Mouse (Mus musculus): Measurements from ENCODE around the gene Magi2. TPM values are rescaled to one million over a fixed set of nuclear protein-coding genes. Genes with fewer than 3 reads are reported as not detected.
A peak's percentile ranks its signal among the peaks of the same experiment; 100 is the strongest.

Magi2 gene
- polyA plus RNA-seq, 1 experiment from 2014 or later: 15.2 TPM

GRCm38 (mm10) chr5:20018063-20018462, 791.2 kb downstream of the Magi2 start:
- no peak overlapping the region for H3K4me2 ChIP-seq (replicated peaks; ENCODE audit: low read depth, low read length)
- no peaks in the 10 kb centered on the region for H3K36me3 ChIP-seq (ENCODE audit: insufficient read depth, low read length)
- H3K27ac ChIP-seq (ENCODE audit: low read length): no peak overlapping the region
- no peaks in the 10 kb centered on the region for H3K4me1 ChIP-seq (ENCODE audit: insufficient read depth, low read length)
- no peaks in the 10 kb centered on the region for H3K9me3 ChIP-seq (ENCODE audit: low read length)
- WGBS: 62% methylated on average over 3 of the region's 3 CpGs
- no peaks in the 10 kb centered on the region for H3K27me3 ChIP-seq (ENCODE audit: insufficient read depth, low read length)
- no peak overlapping the region for H3K4me3 ChIP-seq (ENCODE audit: low read length)
- no peak for ATAC-seq (ENCODE audit: low FRiP score, low TSS enrichment)
- H3K9ac ChIP-seq (replicated peaks; ENCODE audit: low read length): no peak overlapping the region

- no peak overlapping the region for H3K27ac ChIP-seq (ENCODE audit: low read length)
- no peak for ATAC-seq (ENCODE audit: low FRiP score, low TSS enrichment)
These were observed 819.8 kb downstream of the Magi2 start for GRCm38 (mm10) chr5:20046649-20047048.

GRCm38 (mm10) chr5:20048386-20048785, 821.5 kb downstream of the Magi2 start:
- no peaks in the 10 kb centered on the region for H3K4me1 ChIP-seq (ENCODE audit: insufficient read depth, low read length)
- no peaks in the 10 kb centered on the region for H3K27me3 ChIP-seq (ENCODE audit: insufficient read depth, low read length)
- no peak overlapping the region for H3K4me2 ChIP-seq (replicated peaks; ENCODE audit: low read depth, low read length)
- no peaks in the 10 kb centered on the region for H3K36me3 ChIP-seq (ENCODE audit: insufficient read depth, low read length)
- 93% methylated on average over 2 of the region's 2 CpGs for WGBS
- H3K27ac ChIP-seq (ENCODE audit: low read length): no peak overlapping the region
- H3K4me3 ChIP-seq (ENCODE audit: low read length): no peak overlapping the region
- no peaks in the 10 kb centered on the region for H3K9me3 ChIP-seq (ENCODE audit: low read length)
- no peak for ATAC-seq (ENCODE audit: low FRiP score, low TSS enrichment)
- H3K9ac ChIP-seq (replicated peaks; ENCODE audit: low read length): no peak overlapping the region

More at GRCm38 (mm10) chr5:20046649-20047048, 819.8 kb downstream of the Magi2 start:
- H3K4me2 ChIP-seq (replicated peaks; ENCODE audit: low read depth, low read length): no peak overlapping the region
- no peaks in the 10 kb centered on the region for H3K27me3 ChIP-seq (ENCODE audit: insufficient read depth, low read length)
- 78% methylated on average over 3 of the region's 3 CpGs for WGBS
- no peaks in the 10 kb centered on the region for H3K36me3 ChIP-seq (ENCODE audit: insufficient read depth, low read length)
- no peaks in the 10 kb centered on the region for H3K9me3 ChIP-seq (ENCODE audit: low read length)
- no peaks in the 10 kb centered on the region for H3K4me1 ChIP-seq (ENCODE audit: insufficient read depth, low read length)
- no peak overlapping the region for H3K4me3 ChIP-seq (ENCODE audit: low read length)
- no peak overlapping the region for H3K9ac ChIP-seq (replicated peaks; ENCODE audit: low read length)

GRCm38 (mm10) chr5:20050284-20050683, 823.4 kb downstream of the Magi2 start:
- H3K27me3 ChIP-seq (ENCODE audit: insufficient read depth, low read length): no peaks in the 10 kb centered on the region
- no peak for ATAC-seq (ENCODE audit: low FRiP score, low TSS enrichment)
- no peaks in the 10 kb centered on the region for H3K4me1 ChIP-seq (ENCODE audit: insufficient read depth, low read length)
- H3K4me2 ChIP-seq (replicated peaks; ENCODE audit: low read depth, low read length): no peak overlapping the region
- H3K9ac ChIP-seq (replicated peaks; ENCODE audit: low read length): no peak overlapping the region
- no peak overlapping the region for H3K4me3 ChIP-seq (ENCODE audit: low read length)
- H3K27ac ChIP-seq (ENCODE audit: low read length): no peak overlapping the region
- H3K36me3 ChIP-seq (ENCODE audit: insufficient read depth, low read length): no peaks in the 10 kb centered on the region
- H3K9me3 ChIP-seq (ENCODE audit: low read length): no peaks in the 10 kb centered on the region
- WGBS: 17% methylated on average over 1 of the region's 1 CpGs

- no peak overlapping the region for H3K9ac ChIP-seq (replicated peaks; ENCODE audit: low read length)
- H3K27ac ChIP-seq (ENCODE audit: low read length): no peak overlapping the region
- H3K9me3 ChIP-seq (ENCODE audit: low read length): no peaks in the 10 kb centered on the region
- WGBS: 84% methylated on average over 1 of the region's 1 CpGs
- no peak overlapping the region for H3K4me2 ChIP-seq (replicated peaks; ENCODE audit: low read depth, low read length)
- no peak overlapping the region for H3K4me3 ChIP-seq (ENCODE audit: low read length)
- H3K36me3 ChIP-seq (ENCODE audit: insufficient read depth, low read length): no peaks in the 10 kb centered on the region
- H3K27me3 ChIP-seq (ENCODE audit: insufficient read depth, low read length): no peaks in the 10 kb centered on the region
- H3K4me1 ChIP-seq (ENCODE audit: insufficient read depth, low read length): peaks cover 8% of the 10 kb centered on the region; the same call in 1 of the 2 replicates
- ATAC-seq (ENCODE audit: low FRiP score, low TSS enrichment): no peak
These were observed 828.2 kb downstream of the Magi2 start for GRCm38 (mm10) chr5:20055000-20055399.

- H3K4me1 ChIP-seq (ENCODE audit: insufficient read depth, low read length): peaks cover 8% of the 10 kb centered on the region; the same call in 1 of the 2 replicates
- H3K9me3 ChIP-seq (ENCODE audit: low read length): no peaks in the 10 kb centered on the region
- WGBS: 19% methylated on average over 5 of the region's 5 CpGs
- peak; percentile 88 for ATAC-seq (ENCODE audit: low FRiP score, low TSS enrichment)
- no peak overlapping the region for H3K4me3 ChIP-seq (ENCODE audit: low read length)
- H3K27ac ChIP-seq (ENCODE audit: low read length): no peak overlapping the region
- no peaks in the 10 kb centered on the region for H3K27me3 ChIP-seq (ENCODE audit: insufficient read depth, low read length)
- no peak overlapping the region for H3K4me2 ChIP-seq (replicated peaks; ENCODE audit: low read depth, low read length)
- no peaks in the 10 kb centered on the region for H3K36me3 ChIP-seq (ENCODE audit: insufficient read depth, low read length)
- H3K9ac ChIP-seq (replicated peaks; ENCODE audit: low read length): no peak overlapping the region
These were observed 829.4 kb downstream of the Magi2 start for GRCm38 (mm10) chr5:20056074-20056842.

- no peaks in the 10 kb centered on the region for H3K36me3 ChIP-seq (ENCODE audit: insufficient read depth, low read length)
- H3K27ac ChIP-seq (ENCODE audit: low read length): no peak overlapping the region
- no peaks in the 10 kb centered on the region for H3K27me3 ChIP-seq (ENCODE audit: insufficient read depth, low read length)
- no peak overlapping the region for H3K4me3 ChIP-seq (ENCODE audit: low read length)
- 63% methylated on average over 2 of the region's 2 CpGs for WGBS
- H3K9me3 ChIP-seq (ENCODE audit: low read length): no peaks in the 10 kb centered on the region
- H3K9ac ChIP-seq (replicated peaks; ENCODE audit: low read length): no peak overlapping the region
- ATAC-seq (ENCODE audit: low FRiP score, low TSS enrichment): no peak
- peaks cover 8% of the 10 kb centered on the region; the same call in 1 of the 2 replicates for H3K4me1 ChIP-seq (ENCODE audit: insufficient read depth, low read length)
- no peak overlapping the region for H3K4me2 ChIP-seq (replicated peaks; ENCODE audit: low read depth, low read length)
These were observed 830.0 kb downstream of the Magi2 start for GRCm38 (mm10) chr5:20056856-20057255.

GRCm38 (mm10) chr5:20062011-20062410, 835.2 kb downstream of the Magi2 start:
- Histone ChIP-seq H3K4me1 (ENCODE audit: insufficient read depth, low read length) (no peaks in the 10 kb centered on the region), H3K36me3 (ENCODE audit: insufficient read depth, low read length) (no peaks in the 10 kb centered on the region), H3K9me3 (ENCODE audit: low read length) (no peaks in the 10 kb centered on the region), H3K4me3 (ENCODE audit: low read length) (no peak overlapping the region), H3K27me3 (ENCODE audit: insufficient read depth, low read length) (no peaks in the 10 kb centered on the region), H3K27ac (ENCODE audit: low read length) (no peak overlapping the region), H3K4me2 (replicated peaks; ENCODE audit: low read depth, low read length) (no peak overlapping the region), H3K9ac (replicated peaks; ENCODE audit: low read length) (no peak overlapping the region)
- no peak for ATAC-seq (ENCODE audit: low FRiP score, low TSS enrichment)
- WGBS: 59% methylated on average over 4 of the region's 4 CpGs

GRCm38 (mm10) chr5:20065081-20065480, 838.2 kb downstream of the Magi2 start:
- no peak overlapping the region for H3K9ac ChIP-seq (replicated peaks; ENCODE audit: low read length)
- WGBS: 96% methylated on average over 1 of the region's 1 CpGs
- H3K4me3 ChIP-seq (ENCODE audit: low read length): no peak overlapping the region
- no peaks in the 10 kb centered on the region for H3K4me1 ChIP-seq (ENCODE audit: insufficient read depth, low read length)
- no peak overlapping the region for H3K27ac ChIP-seq (ENCODE audit: low read length)
- no peak for ATAC-seq (ENCODE audit: low FRiP score, low TSS enrichment)
- H3K4me2 ChIP-seq (replicated peaks; ENCODE audit: low read depth, low read length): no peak overlapping the region
- no peaks in the 10 kb centered on the region for H3K9me3 ChIP-seq (ENCODE audit: low read length)
- H3K36me3 ChIP-seq (ENCODE audit: insufficient read depth, low read length): no peaks in the 10 kb centered on the region
- no peaks in the 10 kb centered on the region for H3K27me3 ChIP-seq (ENCODE audit: insufficient read depth, low read length)

GRCm38 (mm10) chr5:20068496-20068895, 841.7 kb downstream of the Magi2 start:
- WGBS: 77% methylated on average over 1 of the region's 1 CpGs
- Histone ChIP-seq H3K27ac (ENCODE audit: low read length) (no peak overlapping the region), H3K27me3 (ENCODE audit: insufficient read depth, low read length) (no peaks in the 10 kb centered on the region)

More at GRCm38 (mm10) chr5:20068496-20068895, 841.7 kb downstream of the Magi2 start:
- no peak for ATAC-seq (ENCODE audit: low FRiP score, low TSS enrichment)
- Histone ChIP-seq H3K9me3 (ENCODE audit: low read length) (no peaks in the 10 kb centered on the region), H3K9ac (replicated peaks; ENCODE audit: low read length) (no peak overlapping the region), H3K4me3 (ENCODE audit: low read length) (no peak overlapping the region), H3K4me1 (ENCODE audit: insufficient read depth, low read length) (no peaks in the 10 kb centered on the region), H3K4me2 (replicated peaks; ENCODE audit: low read depth, low read length) (no peak overlapping the region), H3K36me3 (ENCODE audit: insufficient read depth, low read length) (no peaks in the 10 kb centered on the region)

All from kidney, embryonic 16.5 days (tissue).